Mouse (Mus musculus) kidney, adult 2 months (tissue): ENCODE measurements around the gene Crtc3.

Experiments used
- CTCF ChIP-seq: fragments of 200-500 bp; conservative IDR thresholded peaks from 2 replicates; pipeline ENCODE4 v1.5.1; 2011; ENCODE audit warnings: low read depth, mild to moderate bottlenecking, control low read depth, low read length, moderate library complexity, mixed read lengths; ENCODE audit not compliant: insufficient read depth, insufficient read length
- POLR2A ChIP-seq: fragments of 200-500 bp; IDR thresholded peaks from one replicate; pipeline ENCODE4 v1.6.1; 2011; ENCODE audit warnings: low read depth, low read length, control low read depth

- TF ChIP-seq POLR2A, result no peak
- no peak for TF ChIP-seq CTCF
These were observed 9.2 kb upstream of the Crtc3 start for GRCm38 (mm10) chr7:80697859-80698258.
